In genomic region chr11:80529149-80529548, GRCm38 (mm10) we compare ENCODE assay signal across 15 mouse cellular contexts.
"Had no signal": no experiment of that assay in that cellular context is flagged by ENCODE, and none has a peak within 500 bp of the region (broad histone marks: within the 10 kb centered on the region; RNA-seq: fewer than 3 reads in every experiment).

No protein-coding gene starts in this region.

- H3K4me3 ChIP-seq: neural tube, embryonic 13.5 days; neural tube, embryonic 15.5 days; stomach, embryonic 15.5 days had no signal

- H3K4me1 ChIP-seq: neural tube, embryonic 13.5 days; neural tube, embryonic 15.5 days; stomach, embryonic 15.5 days had no signal

- H3K9me3 ChIP-seq: neural tube, embryonic 13.5 days; neural tube, embryonic 15.5 days; stomach, embryonic 15.5 days had no signal

- H3K27me3 ChIP-seq: neural tube, embryonic 13.5 days; neural tube, embryonic 15.5 days; stomach, embryonic 15.5 days had no signal

- DNase-seq: retina, postnatal 1 day; right cerebral cortex, adult 18-20 months; right cerebral cortex, postnatal 14 days; right cerebral cortex, postnatal 25 days; right cerebral cortex, postnatal 4 days; spleen, adult 18-20 months; thymus, adult 18-20 months; thymus, adult 2 months; thymus, postnatal 14 days; thymus, postnatal 25 days; thymus, postnatal 36 days; thymus, postnatal 4 days had no signal

- H3K36me3 ChIP-seq: neural tube, embryonic 13.5 days; neural tube, embryonic 15.5 days; stomach, embryonic 15.5 days had no signal
